Mouse (Mus musculus) lung, embryonic 16.5 days (tissue): Measurements from ENCODE around the gene Gm10065. TPM values are rescaled to one million over a fixed set of nuclear protein-coding genes. Genes with fewer than 3 reads are reported as not detected.
A peak's percentile ranks its signal among the peaks of the same experiment; 100 is the strongest.
"Not testable (repeated sequence)": the region's sequence is repeated elsewhere in the genome, so short reads cannot be mapped to it uniquely, and the experiment has no call there.

Experiments
- ATAC-seq: fragments of 200-750 bp; cut with Nextera tagmentation; 2 replicates; pipeline ENCODE4 v1.8.0; 2017; ENCODE audit warnings: low read depth, mild to moderate bottlenecking, moderate library complexity
- H3K27ac ChIP-seq: fragments of 300-500 bp; sonication (generic); 2 replicates; pipeline ENCODE4 v1.5.1; 2014; ENCODE audit warnings: mild to moderate bottlenecking, control low read depth, low read length
- H3K27me3 ChIP-seq: fragments of 300-500 bp; sonication (generic); 2 replicates; pipeline ENCODE4 v1.6.1; 2014; ENCODE audit warnings: low read depth, low read length, mixed read lengths; ENCODE audit not compliant: control insufficient read depth, insufficient read depth
- H3K36me3 ChIP-seq: fragments of 300-500 bp; sonication (generic); 2 replicates; pipeline ENCODE4 v1.6.1; 2014; ENCODE audit warnings: low read length; ENCODE audit not compliant: control insufficient read depth, insufficient read depth
- H3K4me1 ChIP-seq: fragments of 300-500 bp; sonication (generic); replicated peaks from 2 replicates; pipeline ENCODE4 v1.6.1; 2014; ENCODE audit warnings: low read length, mixed read lengths; ENCODE audit not compliant: control insufficient read depth, insufficient read depth
- H3K4me2 ChIP-seq: fragments of 300-500 bp; sonication (generic); 2 replicates; pipeline ENCODE4 v1.6.1; 2014; ENCODE audit warnings: low read depth, low read length, control low read depth
- H3K4me3 ChIP-seq: fragments of 300-500 bp; sonication (generic); 2 replicates; pipeline ENCODE4 v1.5.1; 2014; ENCODE audit warnings: mild to moderate bottlenecking, low read length, control low read depth
- H3K9ac ChIP-seq: fragments of 300-500 bp; sonication (generic); 2 replicates; pipeline ENCODE4 v1.6.1; 2014; ENCODE audit warnings: low read length, control low read depth
- H3K9me3 ChIP-seq: fragments of 300-500 bp; sonication (generic); 2 replicates; pipeline ENCODE4 v1.6.1; 2016; ENCODE audit warnings: low read length; ENCODE audit not compliant: control insufficient read depth
- WGBS: fragments of 180-500 bp; shearing (Covaris S2); extraction: QIAGEN DNeasy Blood & Tissue Kit; methylation state at CpG from one replicate; pipeline ENCODE4 v1.1.7; 2014; 5-methylcytosine and 5-hydroxymethylcytosine counted together
- polyA plus RNA-seq: library from polyadenylated mRNA; unstranded; fragments of >200 nt; fragmentation: Nextera tagmentation; extraction: Ambion mirVana; gene quantifications from 2 replicates; pipeline ENCODE4 v1.2.1, GENCODE M21; 2015

Gene Gm10065
- polyA plus RNA-seq, 1 experiment from 2014 or later = not detected

DNA sequence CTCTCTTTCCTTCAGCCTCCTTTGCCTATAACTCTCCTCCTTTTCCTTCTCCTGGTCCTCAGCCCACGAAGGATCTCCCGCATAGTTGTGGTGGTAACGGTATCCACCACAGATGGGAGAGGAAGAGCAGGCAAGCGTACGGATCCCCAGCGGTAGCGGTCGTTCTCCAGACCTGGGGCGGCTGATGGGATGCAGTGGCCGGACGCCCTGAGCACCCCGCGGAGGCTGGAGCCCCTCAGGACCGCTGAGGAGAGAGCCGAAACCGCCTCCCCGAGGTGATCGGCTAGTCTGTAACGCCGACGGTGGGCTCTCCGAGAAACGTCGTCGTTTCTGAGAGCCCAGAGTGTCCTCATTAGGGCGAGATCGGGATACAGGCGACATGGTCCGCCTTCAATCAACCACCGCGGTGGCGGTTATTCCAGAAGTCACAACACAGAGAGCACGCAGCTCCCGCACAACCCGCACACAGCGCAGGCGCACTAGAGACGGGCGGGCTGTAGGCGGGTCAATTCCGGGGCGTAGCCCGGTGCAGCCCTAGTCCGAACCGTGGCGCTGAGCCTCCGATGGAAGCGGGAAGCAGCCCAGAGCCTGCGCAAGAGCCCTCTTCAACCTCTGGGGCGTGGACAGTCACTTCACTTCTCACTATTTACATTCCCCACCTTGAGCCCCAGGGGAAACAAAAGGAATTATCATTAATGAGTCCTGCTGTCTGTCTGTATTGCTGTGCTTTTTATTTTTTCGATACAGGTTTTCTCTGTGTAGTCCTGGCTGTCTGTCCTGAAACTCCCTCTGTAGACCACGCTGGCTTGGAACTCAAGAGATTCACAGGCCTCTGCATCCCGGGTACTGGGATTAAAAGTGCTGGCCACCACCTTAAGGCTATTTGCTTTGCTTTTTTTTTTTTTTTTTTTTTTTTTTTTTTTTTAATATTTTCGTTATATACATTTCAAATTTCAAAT is 10.9 kb downstream of the Gm10065 start, which contains the start of gene Nkapl:
Gene Nkapl, minus strand, starts transcription at position 449 of the 959 bp plus-strand sequence.
- Histone ChIP-seq H3K9me3 (peaks cover 4% of the 10 kb centered on the region; the same call in 1 of the 2 replicates), H3K27ac (peak within 1 kb of the TSS; percentile 70), H3K9ac (peak within 1 kb of the TSS; percentile 82), H3K4me1 (no peaks in the 10 kb centered on the region), H3K4me2 (peak within 1 kb of the TSS; percentile 97), H3K4me3 (peak within 1 kb of the TSS; percentile 67), H3K36me3 (no peaks in the 10 kb centered on the region), H3K27me3 (peaks cover 3% of the 10 kb centered on the region; the same call in 1 of the 2 replicates)
- ATAC-seq = peak; percentile 99
- under 1% methylated on average over 49 of the region's 54 CpGs for WGBS

DNA sequence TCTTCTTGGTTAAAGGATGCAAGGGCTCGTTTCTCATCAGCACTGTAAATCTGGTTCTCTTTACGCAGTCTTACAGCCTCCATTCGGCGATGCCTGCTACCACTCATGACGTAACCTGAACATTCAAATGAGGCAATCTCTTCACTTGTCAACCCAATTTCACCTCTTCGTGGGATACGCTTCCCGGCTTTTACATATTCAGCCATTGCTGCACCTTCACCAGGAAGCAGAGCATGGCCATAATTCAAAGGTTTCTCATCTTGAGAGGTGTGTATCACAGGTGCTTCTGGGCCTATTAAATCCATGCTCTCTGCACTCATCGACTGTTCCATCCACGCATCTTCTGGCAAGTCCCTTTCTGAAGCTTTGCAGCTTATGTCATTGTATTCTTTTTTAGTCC is 11.9 kb downstream of the Gm10065 start:
- H3K4me3 ChIP-seq = no peak overlapping the region
- no peaks in the 10 kb centered on the region for H3K36me3 ChIP-seq
- 88% methylated on average over 10 of the region's 10 CpGs for WGBS
- no peak overlapping the region for H3K4me2 ChIP-seq
- peaks cover 4% of the 10 kb centered on the region; the same call in 1 of the 2 replicates for H3K9me3 ChIP-seq
- no peak overlapping the region for H3K9ac ChIP-seq
- ATAC-seq = no peak
- H3K27ac ChIP-seq = no peak overlapping the region
- peaks cover 3% of the 10 kb centered on the region; the same call in 1 of the 2 replicates for H3K27me3 ChIP-seq
- H3K4me1 ChIP-seq = no peaks in the 10 kb centered on the region

- WGBS = 49% methylated on average over 9 of the region's 9 CpGs
- not testable (repeated sequence) for H3K27me3 ChIP-seq, ATAC-seq
Observed at GRCm38 (mm10) chr13:21462516-21462915, 16.7 kb downstream of the Gm10065 start.

DNA sequence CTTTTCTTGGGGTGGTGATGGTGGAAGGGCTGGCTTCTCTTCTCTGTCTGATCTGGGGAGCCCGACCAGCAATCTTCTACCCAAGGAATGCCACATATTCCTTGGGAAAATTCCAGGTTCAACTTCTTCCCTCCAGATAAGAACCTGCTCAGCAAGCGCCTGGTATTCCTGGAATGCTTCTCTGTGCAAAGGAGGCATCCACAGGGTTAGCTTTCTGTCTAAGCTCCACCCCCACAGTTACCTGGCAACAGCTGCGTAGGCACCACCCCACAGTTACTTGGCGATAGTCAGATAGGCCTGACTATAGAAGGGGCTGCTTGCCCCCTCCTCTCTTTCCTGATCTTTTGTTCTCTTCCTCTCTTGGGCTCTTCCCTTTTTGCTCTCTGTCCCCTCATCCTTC is 22.9 kb downstream of the Gm10065 start:
- H3K27me3 ChIP-seq = no peaks in the 10 kb centered on the region
- 6% methylated on average over 4 of the region's 4 CpGs for WGBS
- ATAC-seq = peak; percentile 90
- H3K36me3 ChIP-seq = no peaks in the 10 kb centered on the region
- no peaks in the 10 kb centered on the region for H3K9me3 ChIP-seq
- no peak overlapping the region for H3K4me3 ChIP-seq
- H3K4me2 ChIP-seq = no peak overlapping the region
- H3K27ac ChIP-seq = peak overlapping the region; percentile 70
- peaks cover 10% of the 10 kb centered on the region for H3K4me1 ChIP-seq
- H3K9ac ChIP-seq = no peak overlapping the region

More at GRCm38 (mm10) chr13:21462516-21462915, 16.7 kb downstream of the Gm10065 start:
- not testable (repeated sequence) for H3K4me2 ChIP-seq, H3K9ac ChIP-seq, H3K9me3 ChIP-seq, H3K27ac ChIP-seq, H3K4me1 ChIP-seq, H3K4me3 ChIP-seq, H3K36me3 ChIP-seq

DNA sequence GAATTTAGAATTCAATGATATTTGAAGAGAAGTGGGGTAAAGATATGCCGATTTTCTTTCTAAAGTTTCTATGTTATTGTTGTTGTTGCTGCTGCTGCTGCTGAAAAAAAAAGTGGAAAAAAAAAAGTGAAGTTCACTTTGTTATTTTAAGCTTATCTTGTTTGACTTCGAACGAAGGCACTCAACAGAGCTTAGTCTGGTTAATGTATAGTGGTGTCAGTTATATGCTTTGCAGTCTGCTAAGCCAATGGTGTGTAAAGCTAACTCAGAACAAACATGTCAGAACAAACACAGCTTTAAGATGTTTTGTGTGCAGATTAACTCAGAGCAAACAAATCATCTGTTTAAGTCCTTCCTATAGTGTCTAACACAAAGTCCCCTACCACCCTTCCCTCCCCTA is 25.1 kb downstream of the Gm10065 start:
- no peak overlapping the region for H3K4me3 ChIP-seq
- peak overlapping the region; percentile 27; the same call in 1 of the 2 replicates for H3K27ac ChIP-seq

DNA sequence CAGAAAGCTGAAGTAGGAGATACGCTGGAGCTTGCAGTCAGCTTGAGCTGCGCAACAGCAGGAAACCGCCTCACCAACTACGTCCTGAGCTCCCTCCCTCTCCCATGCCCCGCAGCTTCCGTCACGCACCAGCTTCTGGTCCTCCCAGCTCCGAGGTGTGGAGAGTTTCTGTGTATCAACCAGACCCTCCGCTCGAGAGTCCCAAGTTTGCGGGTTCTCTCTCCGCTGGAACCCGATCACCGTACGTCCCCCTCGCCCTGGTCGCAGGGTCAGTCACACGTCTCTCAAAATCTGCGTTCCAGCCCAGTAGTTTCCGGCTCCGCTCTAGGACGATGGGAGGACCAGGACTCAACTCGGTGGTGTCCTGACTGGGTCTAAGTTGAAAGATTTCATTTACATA is 25.8 kb downstream of the Gm10065 start, which contains the start of gene Zscan26:
Gene Zscan26, minus strand, starts transcription at position 282 of the 400 bp plus-strand sequence.
- Histone ChIP-seq H3K27ac (peak within 1 kb of the TSS; percentile 82), H3K36me3 (peaks cover 9% of the 10 kb centered on the region), H3K9ac (peak within 1 kb of the TSS; percentile 85), H3K4me2 (peak within 1 kb of the TSS; percentile 87), H3K4me3 (peak within 1 kb of the TSS; percentile 74), H3K4me1 (peaks cover 16% of the 10 kb centered on the region), H3K9me3 (no peaks in the 10 kb centered on the region), H3K27me3 (no peaks in the 10 kb centered on the region)
- ATAC-seq = peak; percentile 85
- WGBS = under 1% methylated on average over 23 of the region's 23 CpGs

More for the DNA sequence above, 25.1 kb downstream of the Gm10065 start:
- Histone ChIP-seq H3K9ac (no peak overlapping the region), H3K4me2 (peak overlapping the region; percentile 87; the same call in 1 of the 2 replicates), H3K27me3 (no peaks in the 10 kb centered on the region), H3K36me3 (peaks cover 3% of the 10 kb centered on the region), H3K9me3 (no peaks in the 10 kb centered on the region), H3K4me1 (peaks cover 10% of the 10 kb centered on the region)
- ATAC-seq = no peak
- 49% methylated on average over 3 of the region's 3 CpGs for WGBS

GRCm38 (mm10) chr13:21453042-21453441 is 26.2 kb downstream of the Gm10065 start:
- WGBS = 2% methylated on average over 13 of the region's 13 CpGs
- peaks cover 12% of the 10 kb centered on the region for H3K36me3 ChIP-seq
- peak overlapping the region; percentile 74 for H3K4me3 ChIP-seq
- H3K27ac ChIP-seq = peak overlapping the region; percentile 82
- H3K9me3 ChIP-seq = no peaks in the 10 kb centered on the region
- H3K9ac ChIP-seq = peak overlapping the region; percentile 85
- H3K4me1 ChIP-seq = peaks cover 17% of the 10 kb centered on the region
- peak overlapping the region; percentile 87 for H3K4me2 ChIP-seq
- H3K27me3 ChIP-seq = no peaks in the 10 kb centered on the region
- ATAC-seq = no peak

DNA sequence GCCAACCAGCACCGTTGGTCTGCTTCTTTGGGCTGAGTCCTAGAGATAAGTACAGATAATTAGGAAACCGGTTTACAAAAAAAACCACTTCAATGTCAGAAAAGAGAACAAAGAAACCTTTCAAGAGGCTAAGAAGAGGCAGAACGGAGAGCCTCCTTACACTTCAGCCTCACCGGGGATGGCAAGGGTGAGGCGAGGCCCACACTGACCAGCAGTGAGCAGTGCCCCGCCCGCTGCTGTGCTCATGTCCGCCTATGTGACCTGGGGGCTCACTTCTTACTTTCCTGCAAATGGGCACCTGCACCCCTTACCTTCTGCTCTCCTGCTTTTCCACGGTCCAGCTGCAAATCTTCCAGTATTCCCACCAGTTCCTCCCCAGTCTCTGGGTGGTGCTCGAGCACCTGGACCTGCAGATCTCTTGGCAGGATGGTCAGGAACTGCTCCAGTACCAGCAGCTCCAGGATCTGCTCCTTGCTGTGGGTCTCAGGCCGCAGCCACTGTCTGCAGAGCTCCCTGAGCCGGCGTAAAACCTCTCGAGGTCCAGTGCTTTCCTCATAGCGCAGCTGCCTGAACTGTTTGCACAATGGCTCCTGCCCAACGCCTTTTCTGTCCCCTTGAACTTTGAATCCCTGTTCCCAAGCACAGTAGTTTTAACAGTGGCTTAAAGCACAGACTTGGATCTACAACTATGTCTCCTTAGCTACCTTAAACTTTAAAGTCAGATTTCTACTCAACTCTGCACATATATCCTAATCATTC is 31.2 kb downstream of the Gm10065 start:
- Histone ChIP-seq H3K4me3 (no peak overlapping the region), H3K4me1 (peaks cover 14% of the 10 kb centered on the region), H3K27ac (peak overlapping the region; percentile 32), H3K9ac (peak overlapping the region; percentile 1; the same call in 1 of the 2 replicates), H3K4me2 (no peak overlapping the region), H3K27me3 (no peaks in the 10 kb centered on the region), H3K36me3 (peaks cover 54% of the 10 kb centered on the region), H3K9me3 (no peaks in the 10 kb centered on the region)
- 62% methylated on average over 16 of the region's 16 CpGs for WGBS
- peak; percentile 69 for ATAC-seq
